Mouse (Mus musculus) kidney, adult 2 months (tissue): ENCODE data around the gene Hdac7.

Experiments used
- CTCF ChIP-seq: fragments of 200-500 bp; conservative IDR thresholded peaks from 2 replicates; pipeline ENCODE4 v1.5.1; 2011; ENCODE audit warnings: low read depth, mild to moderate bottlenecking, control low read depth, low read length, moderate library complexity, mixed read lengths; ENCODE audit not compliant: insufficient read depth, insufficient read length
- POLR2A ChIP-seq: fragments of 200-500 bp; IDR thresholded peaks from one replicate; pipeline ENCODE4 v1.6.1; 2011; ENCODE audit warnings: low read depth, low read length, control low read depth

DNA sequence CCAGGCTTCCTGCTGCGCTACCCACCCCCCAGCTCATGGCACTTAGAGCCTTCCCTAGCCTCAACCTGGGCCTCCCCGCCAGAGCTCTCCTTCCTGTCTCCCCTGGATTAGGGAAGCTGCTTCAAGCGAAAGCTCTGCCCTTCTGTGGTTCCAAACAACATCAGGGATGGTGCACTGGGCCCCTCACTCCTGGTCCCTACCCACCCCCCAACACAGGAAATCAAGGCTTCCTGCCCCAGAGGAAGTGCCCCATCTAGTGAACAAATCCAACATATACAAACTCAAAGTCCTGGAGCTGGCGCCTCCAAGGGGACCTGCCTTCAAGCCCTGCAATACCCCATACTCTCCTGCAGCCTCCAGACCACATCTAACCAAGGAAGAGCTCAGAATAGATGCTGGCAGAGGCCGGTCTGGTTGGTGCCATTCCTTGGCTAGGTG lies 15.4 kb downstream of the Hdac7 start:
- TF ChIP-seq CTCF: no peak
- no peak for TF ChIP-seq POLR2A
